Mouse (Mus musculus) thymus, postnatal 0 days (tissue): Measurements from ENCODE around the gene Hlf. TPM values are rescaled to one million over a fixed set of nuclear protein-coding genes. Genes with fewer than 3 reads are reported as not detected.

Source experiments
- DNase-seq: peaks from one replicate; pipeline ENCODE4 v3.0.0-alpha.2; 2015; ENCODE audit warnings: low spot score
- polyA plus RNA-seq: library from polyadenylated mRNA; unstranded; fragments of >200 nt; fragmentation: Nextera tagmentation; extraction: Ambion mirVana; gene quantifications from 2 replicates; pipeline ENCODE4 v1.2.1, GENCODE M21; 2015

The Hlf gene
- polyA plus RNA-seq, 1 experiment from 2014 or later = 0.85 TPM

DNA sequence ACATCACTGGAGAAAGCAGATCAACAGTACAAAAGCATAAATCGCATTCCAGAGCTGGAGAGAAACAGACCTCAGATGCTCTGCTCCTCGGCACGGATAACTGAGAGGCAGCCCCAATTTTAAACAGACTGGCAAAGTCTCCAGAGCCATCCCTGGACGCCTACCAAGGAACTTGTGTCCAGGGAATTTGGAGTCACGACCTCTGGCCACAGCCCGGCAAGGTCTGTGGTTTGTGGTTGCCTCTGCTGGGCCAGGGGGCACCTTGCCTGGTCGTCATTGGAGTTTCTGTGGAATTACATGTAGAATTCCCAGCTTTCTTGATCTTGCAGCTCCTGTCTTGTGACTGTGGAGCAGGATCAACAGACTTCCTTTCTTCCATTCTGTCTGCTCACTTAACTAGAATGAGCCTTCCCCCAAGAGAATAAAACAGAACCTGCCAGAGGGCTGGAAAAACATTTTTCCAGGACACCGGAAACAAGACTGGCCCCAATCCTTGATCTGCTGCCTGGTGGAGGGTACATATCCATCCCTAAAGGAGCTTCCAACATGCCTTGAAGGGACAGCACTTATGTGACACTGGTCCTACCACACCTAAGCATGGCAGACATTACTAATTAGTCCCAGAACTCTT lies 19.1 kb downstream of the Hlf start:
- DNase-seq = no peak

DNA sequence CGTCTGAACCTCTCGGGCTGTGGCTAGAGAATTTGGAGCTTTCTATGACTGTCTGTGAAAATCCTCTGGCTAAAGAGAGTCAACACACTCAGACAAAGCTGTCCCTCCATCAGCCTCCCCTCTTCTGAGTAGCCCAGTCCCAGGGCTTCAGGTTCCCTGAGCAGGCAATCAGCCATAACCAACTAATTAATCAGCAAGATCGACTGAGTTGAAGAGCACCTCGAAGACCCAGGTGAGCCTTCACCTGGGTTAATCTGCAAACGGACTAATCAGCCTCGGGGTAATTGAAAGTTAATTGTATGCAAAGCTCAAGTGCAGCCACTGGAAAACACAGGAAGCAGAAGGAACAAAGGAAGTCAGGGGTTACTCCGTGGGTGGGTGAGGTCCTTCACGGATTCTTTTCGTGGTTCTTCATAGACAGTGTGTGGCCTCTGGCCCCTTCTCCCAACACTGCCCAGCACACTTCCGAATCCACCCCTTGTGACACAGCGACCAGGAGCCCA lies 19.9 kb downstream of the Hlf start:
- no peak for DNase-seq

DNA sequence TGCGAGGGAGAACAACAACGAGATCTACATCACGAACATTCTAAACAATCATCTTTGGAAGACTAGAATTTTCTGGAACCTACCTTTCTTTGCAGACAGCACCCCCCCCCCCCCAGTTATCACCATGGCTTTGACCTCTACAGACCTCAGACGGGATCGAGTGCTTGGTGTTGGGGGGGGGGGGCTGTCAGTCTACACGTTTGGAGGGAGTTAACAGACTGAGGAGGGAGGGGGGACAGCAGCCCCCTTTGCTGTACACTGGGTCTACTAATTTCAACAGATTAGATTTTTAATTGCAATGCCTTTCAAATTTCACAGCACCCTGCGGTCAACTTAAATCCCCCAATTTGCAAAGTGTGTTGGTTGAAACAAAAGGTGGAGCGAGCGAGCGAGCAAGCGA lies 20.3 kb downstream of the Hlf start:
- no peak for DNase-seq

DNA sequence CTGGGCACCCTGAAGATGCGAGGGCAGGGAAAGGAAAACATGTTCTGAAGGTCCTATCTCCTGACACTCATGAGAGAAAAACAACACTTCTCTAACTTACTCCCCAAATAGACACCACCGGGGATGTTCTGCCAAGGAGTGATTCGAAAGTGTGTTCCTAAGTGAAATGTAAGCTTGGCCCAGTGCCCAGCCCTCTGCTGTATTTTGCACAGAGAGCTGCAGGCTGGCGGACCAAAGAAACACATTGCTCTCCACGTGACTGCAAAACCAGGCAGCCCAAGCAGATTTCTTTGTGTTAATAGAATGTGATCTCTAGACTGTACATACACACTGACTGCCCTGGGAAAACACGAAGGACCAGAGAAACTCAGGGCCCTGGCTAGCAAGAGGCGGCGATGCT lies 21.1 kb downstream of the Hlf start:
- DNase-seq = no peak

DNA sequence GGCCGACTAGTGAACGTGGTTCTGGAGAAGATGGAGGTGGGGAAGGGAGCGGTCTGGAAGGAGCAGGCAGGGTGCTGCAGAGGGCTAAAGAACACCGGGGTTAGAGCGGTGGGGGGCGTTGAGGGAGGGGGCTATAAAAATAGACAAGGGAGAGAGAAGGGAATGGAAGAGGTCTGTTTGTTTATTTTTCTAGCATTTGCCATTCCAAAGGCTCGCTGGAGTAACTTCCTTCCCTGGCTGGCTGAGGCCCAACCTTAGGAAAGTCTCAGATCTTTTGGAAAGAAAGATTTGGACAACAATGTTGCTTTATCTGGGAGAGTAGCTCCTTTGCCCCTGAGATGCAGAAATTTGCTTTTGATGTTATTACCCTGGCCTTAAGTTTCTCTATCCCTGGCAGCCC lies 21.6 kb downstream of the Hlf start:
- DNase-seq = no peak

DNA sequence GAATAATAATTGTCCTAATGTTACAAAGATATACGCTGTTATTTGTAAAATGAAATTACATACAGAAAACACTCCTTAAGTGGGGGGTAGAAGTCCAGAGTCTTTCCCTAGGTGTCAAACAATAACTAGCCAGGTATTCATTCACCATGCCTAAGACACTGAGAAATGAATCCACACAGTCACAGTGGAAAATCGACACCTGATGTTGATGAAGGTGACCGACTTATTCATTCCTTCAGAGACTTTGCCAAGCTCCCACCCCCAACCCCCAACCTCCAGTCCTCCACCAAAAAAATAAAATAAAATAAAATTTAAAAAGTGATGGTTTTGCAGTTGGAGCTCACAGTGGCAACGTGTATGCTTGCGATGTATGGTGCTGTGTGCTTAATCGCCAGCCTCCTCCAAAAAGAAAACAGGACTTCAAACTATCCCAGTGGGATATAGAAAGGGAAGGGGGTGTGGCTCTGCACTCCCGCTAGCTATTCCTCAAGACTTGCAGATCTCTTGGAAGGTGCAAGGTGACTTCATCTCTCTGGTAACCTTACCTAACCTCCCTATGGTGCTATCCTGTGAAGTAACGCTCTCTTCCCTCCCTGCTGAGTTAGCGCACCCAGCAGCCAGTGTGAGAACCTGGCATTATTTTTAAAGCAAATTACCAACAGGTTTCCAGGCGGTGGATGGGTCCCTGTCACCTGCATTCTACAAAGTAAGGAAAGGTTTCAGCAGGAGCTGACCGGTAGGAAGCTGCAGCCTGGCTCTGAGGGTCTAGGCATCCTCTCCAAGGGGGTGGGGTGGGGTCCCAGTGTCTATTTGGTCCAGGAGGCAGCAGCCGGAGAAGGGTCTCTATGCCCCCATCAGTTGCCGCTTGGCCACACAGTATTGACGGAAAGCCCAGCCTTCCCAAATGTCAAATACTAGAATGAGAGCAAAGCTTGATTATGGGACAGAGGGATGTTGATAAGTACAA lies 22.5 kb downstream of the Hlf start:
- no peak for DNase-seq

DNA sequence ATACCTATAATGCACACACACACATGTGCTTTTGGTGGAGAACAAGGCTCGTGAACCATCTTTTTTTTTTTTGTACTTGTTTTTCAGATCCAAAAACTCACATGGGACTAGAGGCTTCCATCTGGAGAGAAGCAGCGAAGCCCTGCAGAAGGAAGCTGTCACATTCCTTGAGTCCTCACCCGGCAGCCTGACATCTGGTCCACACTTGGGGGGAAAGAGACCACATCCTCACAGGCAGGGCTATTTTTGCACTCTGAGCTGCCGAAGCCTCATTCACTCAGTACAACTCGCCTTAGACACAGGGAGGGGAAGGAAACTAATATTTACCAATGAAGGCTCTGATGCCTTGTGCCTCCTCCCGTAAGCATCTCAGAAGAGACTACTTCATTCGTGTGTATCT lies 25.8 kb downstream of the Hlf start:
- DNase-seq = no peak

DNA sequence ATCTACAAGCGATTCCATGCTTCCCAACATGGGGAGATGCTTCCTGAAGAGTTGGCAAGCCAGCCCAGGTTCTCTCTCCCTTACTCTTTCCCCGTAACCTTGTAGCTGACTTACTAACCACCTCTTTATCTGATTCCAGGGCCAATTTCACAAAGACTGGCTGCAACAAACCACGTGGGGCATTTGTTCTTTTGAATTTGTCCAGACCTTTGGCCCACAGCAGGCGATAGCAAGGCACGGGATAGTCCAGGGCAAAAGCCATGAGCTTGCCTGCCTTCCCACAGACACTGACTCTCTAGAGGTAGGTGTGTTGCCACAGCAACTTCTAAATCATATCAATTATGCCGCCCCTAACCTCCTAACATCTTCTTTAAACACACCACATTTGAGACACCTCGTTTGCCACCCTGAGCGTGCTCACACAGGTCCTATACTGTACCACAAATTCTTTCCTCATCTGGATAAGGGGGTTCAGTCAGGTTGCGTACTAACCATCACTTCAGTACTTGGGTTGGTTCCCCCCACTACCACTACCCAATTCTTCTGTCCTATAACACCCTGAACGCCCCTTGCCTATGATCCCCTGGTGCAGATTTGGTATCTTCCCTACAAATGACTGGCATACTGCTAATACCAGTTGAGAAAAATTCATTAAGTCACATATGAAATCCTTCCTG lies 26.7 kb downstream of the Hlf start:
- no peak for DNase-seq

DNA sequence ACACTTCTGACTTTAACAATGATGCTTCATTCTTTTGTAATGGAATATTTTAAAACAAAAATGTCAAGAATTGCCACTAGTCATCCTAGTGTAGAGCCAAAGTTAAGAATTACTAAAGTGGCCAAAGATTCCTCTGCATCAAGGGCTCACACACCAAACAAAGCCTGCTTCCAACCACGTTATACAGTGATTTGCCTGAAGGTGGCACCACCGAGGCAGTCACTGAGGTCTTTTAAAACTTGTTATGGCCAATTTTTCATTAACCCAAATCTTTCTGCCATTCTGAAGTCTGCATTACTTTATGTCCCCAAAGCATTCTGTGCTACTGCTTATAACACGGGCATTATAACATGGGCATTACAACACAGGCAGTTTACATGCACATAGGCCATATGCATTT lies 27.3 kb downstream of the Hlf start:
- peak; percentile 47 for DNase-seq

DNA sequence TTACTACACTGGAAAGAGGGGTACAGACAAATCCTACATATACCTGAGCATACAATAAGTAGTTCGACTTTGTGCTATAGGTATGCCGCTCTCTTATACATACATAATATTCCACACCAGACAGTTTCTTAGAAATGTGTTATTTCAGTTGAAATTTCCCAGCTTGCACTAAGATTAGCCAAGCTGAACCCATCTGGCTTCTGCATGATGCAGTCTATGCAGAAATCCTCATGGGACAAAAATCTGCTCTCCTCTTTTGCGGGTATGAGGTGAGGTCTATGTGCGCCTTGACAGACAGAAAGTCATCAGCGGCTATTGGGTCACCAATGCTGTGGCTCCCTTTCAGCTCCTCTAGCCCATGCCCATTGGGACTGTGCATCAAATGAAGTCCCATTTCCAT lies 30.2 kb downstream of the Hlf start:
- DNase-seq = no peak

DNA sequence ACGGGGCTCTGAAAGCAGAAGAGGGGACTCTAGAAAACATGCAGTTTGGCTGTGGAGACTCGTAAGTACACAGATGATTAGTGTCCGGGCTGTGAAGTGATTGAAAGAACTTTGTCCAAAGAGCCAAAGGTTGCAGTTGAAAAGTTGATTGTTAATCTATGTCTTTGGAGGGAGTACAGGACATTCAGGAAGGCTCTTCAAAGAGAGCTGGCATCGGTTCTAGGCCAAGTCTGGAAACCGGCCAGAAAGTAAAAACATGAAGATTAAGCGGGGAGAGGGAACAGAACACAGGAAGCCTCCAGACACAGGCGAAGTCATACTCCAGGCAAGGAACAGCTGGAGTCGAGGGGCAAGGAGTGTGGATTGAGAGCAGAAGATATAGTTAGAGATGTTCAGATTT lies 32.6 kb downstream of the Hlf start:
- no peak for DNase-seq

DNA sequence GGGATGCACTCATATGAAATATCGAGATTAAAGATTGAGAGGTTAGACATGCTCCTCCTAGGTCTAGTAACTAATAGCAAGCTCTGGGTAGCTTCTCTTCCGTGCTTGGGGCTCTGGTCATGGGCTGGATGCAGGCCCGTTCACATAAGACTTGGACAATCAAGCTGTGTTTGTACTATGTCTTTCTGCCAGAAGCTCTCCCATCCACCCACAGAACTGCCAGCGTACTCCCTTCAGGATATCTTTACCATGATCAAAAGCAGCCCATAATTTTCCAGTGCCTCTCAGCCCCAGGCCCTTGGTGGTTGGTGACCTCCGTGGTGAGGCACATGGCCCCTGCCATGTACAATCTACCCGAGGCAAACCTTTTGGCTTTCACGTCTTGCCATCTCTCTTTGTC lies 33.3 kb downstream of the Hlf start:
- no peak for DNase-seq

DNA sequence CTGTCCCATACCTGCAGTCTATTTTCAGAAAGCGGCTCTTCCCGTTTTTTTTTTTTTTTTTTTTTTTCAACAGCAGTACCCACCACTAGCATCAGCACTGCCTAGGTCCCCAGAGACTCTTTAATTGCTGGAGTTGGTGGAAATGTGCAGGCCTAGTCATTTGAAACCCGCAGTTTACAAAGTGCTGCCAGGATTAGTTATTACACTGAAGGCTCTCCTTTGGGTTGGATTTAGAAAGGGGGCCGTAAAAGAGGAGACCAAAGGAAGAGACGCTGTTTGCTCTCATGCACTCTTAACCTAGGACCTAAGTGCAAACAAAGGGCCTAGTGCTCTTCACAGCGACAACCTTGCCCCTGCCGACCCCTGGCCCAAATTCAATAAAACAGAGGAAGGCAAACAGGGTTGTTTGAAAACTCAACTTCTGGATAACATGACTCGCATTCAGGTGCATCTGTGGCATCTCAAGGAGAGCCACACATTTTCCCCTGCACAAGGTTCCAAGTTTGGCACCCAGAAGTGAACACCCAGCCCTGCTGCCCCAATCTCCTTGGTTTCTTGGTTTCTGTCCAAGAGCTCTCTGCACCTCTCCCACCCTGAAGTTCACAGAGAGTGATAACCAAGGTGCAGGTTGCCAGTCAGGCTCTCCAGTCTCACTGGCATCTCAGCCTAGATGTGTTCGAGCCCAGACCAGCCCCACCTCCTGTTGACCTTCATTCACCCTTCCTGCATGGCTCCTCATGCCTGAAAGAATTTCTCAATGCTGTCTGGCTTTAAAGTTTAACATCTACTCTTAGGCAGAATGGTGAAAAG lies 34.0 kb downstream of the Hlf start:
- DNase-seq = no peak

DNA sequence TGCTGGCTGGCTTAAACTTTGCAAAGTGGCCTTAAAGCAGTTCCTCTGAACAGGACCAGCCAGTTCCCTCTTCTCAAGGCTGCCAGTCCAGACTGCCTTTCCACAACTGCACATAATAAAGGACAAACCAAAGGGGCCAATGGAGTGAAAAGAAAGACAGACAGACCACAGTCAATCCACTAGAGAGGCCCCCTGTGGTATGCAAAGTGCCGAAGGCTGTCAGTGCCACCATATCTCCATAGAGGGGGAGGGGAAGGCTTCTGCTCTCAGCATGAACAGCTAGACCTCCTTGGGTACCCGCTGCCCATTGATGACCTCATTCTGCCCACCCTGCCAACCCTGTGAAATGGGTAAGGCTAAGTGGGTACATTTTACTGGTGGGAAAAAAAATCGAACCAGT lies 34.7 kb downstream of the Hlf start:
- DNase-seq = no peak

DNA sequence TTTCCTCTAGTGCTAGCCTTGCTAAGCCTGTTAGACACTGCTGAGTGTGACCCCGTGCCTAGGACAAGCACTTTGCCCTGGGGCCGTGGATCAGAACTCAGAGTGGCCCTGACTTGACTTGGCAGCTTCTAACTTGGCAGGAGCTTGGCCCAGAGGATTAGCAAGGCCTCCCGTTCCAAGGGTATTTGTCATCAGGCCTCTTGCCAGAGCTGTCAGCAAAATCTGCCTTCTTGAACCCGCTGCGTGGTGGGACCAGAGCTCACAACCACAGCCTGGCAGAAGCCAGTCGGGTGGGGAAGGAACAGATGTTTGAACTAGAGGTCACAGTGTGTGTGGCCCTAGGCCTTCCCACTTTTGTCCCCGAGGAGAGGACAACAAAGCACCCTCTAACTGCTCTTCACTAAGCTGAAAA lies 35.4 kb downstream of the Hlf start:
- no peak for DNase-seq

DNA sequence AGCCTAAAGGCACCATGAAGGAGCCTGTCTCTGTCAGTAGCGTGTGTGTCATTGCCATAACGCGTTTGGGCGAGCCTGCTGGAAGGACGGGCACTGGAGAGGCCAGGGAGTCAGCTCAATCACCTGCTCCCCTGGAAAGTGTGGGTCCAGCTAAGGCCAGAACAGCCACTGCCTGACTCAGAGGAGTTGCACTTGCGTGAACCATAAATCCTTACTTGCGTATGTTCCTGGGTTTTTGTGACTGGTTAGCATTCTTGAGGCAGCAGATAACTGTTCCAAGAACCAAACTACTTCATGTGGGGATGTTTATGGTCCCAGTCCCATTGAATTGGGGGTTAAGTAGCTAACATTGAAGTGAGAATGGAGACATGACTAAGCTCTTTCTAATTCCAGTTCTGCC lies 38.0 kb downstream of the Hlf start:
- no peak for DNase-seq

DNA sequence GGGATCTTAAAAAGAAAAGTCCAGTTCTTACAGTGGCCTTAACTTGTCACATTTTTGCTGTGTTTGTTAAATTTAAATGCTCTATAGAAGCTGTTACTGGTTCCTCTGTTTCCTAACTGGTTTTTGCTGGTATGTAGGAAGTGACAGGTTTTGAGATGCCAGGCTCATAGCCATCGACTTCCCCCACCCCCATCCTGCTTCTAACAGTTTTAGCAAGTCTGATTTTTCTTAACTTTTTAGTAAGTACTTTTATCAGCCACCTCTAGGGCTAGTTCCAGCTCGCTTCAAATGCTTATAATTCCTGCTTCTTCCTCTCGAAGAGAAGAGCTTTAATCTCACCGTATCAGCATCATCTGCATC lies 40.6 kb downstream of the Hlf start:
- DNase-seq = no peak

DNA sequence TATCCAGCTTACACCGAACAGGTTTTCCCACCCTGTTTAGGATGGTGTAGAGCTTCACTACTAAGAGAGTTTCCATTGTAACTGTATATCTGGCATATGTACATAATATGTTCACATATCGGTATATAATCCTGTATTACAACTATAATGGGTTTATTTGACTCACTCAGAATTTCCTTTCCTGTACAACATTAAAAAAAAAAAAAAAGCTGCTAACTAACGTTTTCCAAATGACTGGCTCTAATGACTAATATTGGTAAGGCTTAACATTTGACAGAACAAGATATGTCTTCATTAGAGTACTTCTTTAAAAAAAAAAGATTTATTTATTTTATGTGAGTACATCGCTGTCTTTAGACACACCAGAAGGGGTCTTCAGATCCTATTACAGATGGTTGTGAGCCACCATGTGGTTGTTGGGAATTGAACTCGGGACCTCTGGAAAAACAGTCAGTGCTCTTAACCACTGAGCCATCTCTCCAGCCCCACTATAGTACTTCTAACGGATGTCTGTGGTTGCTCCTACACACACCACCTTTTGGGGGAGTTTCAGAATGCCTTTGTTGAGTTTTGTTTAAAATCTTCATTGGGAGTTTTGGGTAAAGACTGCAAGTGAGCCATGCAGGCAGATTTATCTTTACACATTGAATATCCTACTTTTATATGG lies 41.1 kb downstream of the Hlf start:
- no peak for DNase-seq

DNA sequence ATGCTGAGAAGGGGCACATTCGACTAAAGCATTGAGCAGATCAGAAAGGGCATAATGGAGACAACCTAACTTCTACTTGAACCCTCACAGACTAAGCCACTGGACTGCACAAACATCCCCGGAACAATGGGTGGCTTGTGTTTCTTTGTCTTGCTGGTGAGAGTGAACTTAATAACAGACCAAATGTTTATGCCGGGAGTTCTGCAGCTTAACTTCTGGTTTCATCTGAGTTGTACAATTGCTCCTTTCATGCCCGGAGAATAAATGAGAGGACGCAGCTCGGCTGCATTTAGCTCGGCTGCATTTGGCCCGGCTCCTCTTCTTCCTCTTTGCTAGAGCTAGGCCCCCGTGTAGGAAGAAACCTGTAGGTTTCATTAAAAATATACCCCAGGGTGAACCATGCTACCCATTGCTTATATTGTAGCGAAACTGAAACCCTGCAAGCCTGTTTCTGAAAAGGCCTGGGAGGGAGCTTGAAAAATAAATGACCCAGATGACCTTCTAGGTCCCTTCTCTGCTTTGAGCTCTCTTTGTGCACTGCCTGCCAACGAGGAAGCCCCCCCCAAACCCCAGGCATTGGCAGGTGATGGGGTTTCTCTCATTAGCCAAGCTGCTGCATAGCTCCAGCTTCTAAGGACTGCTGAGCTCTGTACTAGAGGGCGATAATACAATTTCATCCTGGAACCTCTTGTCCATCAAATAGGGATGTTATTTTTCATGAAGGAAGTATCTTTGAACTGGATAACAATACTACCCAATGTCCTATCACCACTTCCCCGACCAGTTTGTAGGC lies 42.8 kb downstream of the Hlf start:
- DNase-seq = no peak

DNA sequence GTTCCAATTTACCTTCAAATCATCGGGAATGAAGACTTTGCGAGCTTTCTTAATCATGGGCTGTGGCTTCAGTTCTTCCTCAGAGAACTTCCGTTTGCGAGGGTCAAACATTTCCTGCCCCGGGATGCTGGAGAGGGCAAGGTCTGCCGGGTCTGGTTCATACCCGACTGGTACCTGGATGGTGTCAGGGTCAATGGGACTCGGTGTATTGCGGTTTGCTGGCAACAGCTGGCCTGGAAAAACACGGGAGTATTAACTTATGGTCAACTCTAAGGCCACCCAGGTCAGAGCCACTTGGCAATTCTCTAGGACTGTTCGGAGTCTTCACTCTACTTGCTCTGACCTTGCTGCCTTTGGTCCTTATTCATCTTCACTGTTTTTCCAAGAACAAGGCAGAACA lies 44.9 kb downstream of the Hlf start:
- DNase-seq = no peak
